Mouse (Mus musculus) spleen, adult 2 months (tissue): Measurements from ENCODE around the gene Sugt1.

Experiments
- CTCF ChIP-seq: fragments of 200-500 bp; IDR thresholded peaks from 2 replicates; pipeline ENCODE4 v1.5.1; 2011; ENCODE audit warnings: mild to moderate bottlenecking, inconsistent platforms; ENCODE audit not compliant: insufficient read depth, insufficient read length, insufficient replicate concordance; ENCODE audit errors: extremely low read depth
- POLR2A ChIP-seq: fragments of 200-500 bp; IDR thresholded peaks from 2 replicates; pipeline ENCODE4 v1.6.1; 2011; ENCODE audit warnings: low read depth, low read length, inconsistent platforms

DNA sequence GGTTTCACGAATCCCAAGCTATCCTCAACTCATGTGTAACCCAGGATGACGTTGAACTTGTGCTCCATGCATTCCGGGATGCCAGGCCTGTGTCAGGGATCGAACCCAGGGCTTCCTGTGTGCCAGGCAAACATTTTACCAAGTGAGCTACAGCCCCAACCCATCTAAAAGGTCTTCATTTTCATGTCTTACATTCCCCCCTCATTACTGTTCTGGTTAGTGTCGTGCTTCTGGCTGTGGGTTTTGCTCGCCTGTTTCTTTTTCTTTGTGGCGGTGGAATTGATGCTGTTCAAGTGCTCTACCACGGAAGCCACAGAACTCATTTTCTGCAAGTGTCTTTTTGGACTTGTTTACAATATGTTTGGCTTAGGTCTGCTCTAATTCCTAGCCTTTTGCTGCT lies 3.4 kb downstream of the Sugt1 start:
- no peak for TF ChIP-seq POLR2A
- no peak for TF ChIP-seq CTCF
